Mouse (Mus musculus) gastrocnemius, postnatal 4 days (tissue): ENCODE measurements around the gene Plac9b. TPM values are rescaled to one million over a fixed set of nuclear protein-coding genes. Genes with fewer than 3 reads are reported as not detected.

Source experiments
- total RNA-seq, 2 experiments: library from RNA; stranded (reverse); gene quantifications; 2 replicates each; pipeline ENCODE4 v1.2.3; 2021

The Plac9b gene
- total RNA-seq, 2 experiments from 2014 or later, result 193 to 206 TPM

Other genes with a start within 250 kb of the Plac9b start
- not detected for gene Cphx1, start 244.2 kb downstream of the Plac9b start, total RNA-seq
- 1 to 10 TPM; 1.5 to 2.4 TPM for gene Duxbl1, start 203.9 kb downstream of the Plac9b start, total RNA-seq
- gene Gm9780, start 139.8 kb downstream of the Plac9b start, total RNA-seq, result 10 to 100 TPM; 40.6 to 46.5 TPM
- gene Tmem254c, start 115.1 kb downstream of the Plac9b start, total RNA-seq, result 10 to 100 TPM; 36.8 to 38.9 TPM
- gene Cphx2, start 101.0 kb downstream of the Plac9b start, total RNA-seq, result not detected
- not detected for gene Cphx3, start 100.2 kb downstream of the Plac9b start, total RNA-seq
- gene Duxbl2, start 64.1 kb downstream of the Plac9b start, total RNA-seq, result 1 to 10 TPM in 1 of 2 experiments, under 1 TPM in 1; 0.98 to 1.5 TPM
- 10 to 100 TPM; 11.4 to 12.5 TPM for gene Tmem254b, start 24.6 kb upstream of the Plac9b start, total RNA-seq
- gene Duxbl3, start 75.5 kb upstream of the Plac9b start, total RNA-seq, result 1 to 10 TPM; 6.2 to 8.3 TPM